Mouse (Mus musculus): ENCODE results near the gene Ifna12. TPM values are rescaled to one million over a fixed set of nuclear protein-coding genes. Genes with fewer than 3 reads are reported as not detected.
A peak's percentile ranks its signal among the peaks of the same experiment; 100 is the strongest.
"Not testable (repeated sequence)": the region's sequence is repeated elsewhere in the genome, so short reads cannot be mapped to it uniquely, and the experiment has no call there.

Ifna12 gene
- polyA plus RNA-seq (2012; ENCODE audit: insufficient read depth, insufficient read length, missing spikeins) = not detected in 2 replicates

DNA sequence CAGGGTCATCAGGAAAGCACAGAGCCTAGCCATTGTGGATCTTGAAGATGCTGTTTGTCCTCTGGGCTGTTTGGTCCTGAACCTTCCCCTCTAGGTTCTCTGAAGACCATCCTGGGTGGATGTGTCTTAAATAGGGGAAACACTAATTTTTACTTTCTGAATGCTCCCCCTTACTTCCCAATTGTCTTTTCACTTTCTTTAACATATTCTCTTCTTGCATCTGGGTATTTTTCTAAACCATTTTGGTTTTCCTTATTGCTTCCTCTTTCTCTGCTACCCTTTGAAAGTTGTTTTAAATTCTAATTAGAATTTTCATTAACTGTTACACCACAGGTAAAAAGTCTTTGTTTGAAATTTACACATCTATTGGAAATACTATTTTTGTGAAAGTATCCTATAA is at the start of gene Ifna12:
TSS of gene Ifna12 (minus strand) at position 101 of the 400 bp plus-strand sequence.
- Histone ChIP-seq H3K4me3 (ENCODE audit: insufficient read depth, low read depth, low read length) (no peak within 1 kb of the TSS), H3K27ac (replicated peaks; ENCODE audit: low read depth, low read length) (no peak within 1 kb of the TSS)

DNA sequence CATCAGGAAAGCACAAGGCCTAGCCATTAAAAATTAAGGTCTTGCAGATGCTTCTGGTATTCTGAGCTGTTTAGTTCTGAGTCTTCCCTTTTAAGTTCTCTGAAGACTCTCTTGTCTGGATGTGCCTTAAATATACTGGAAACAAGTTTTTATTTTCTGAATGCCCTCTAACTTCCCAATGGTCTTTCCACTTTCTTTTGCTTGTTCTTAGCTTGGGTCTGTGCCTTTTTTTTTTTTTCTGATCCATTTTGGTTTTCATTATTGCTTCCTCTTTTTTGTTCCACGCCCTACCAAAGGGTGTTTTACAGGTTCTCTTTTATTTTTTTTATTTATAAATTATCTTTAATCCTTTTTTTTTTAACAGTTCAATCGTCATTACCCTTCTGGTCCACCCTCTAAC is 41.2 kb upstream of the Ifna12 start, which contains the start of gene Ifna13:
TSS of gene Ifna13 (minus strand) at position 101 of the 400 bp plus-strand sequence.
- Histone ChIP-seq H3K27ac (replicated peaks; ENCODE audit: low read depth, low read length) (no peak within 1 kb of the TSS), H3K4me3 (ENCODE audit: insufficient read depth, low read depth, low read length) (no peak within 1 kb of the TSS), H3K4me1 (ENCODE audit: control insufficient read depth, insufficient read depth, insufficient read length, low read length) (no peaks in the 10 kb centered on the region)

More for the DNA sequence above, at the start of gene Ifna12:
- no peaks in the 10 kb centered on the region for H3K4me1 ChIP-seq (ENCODE audit: control insufficient read depth, insufficient read depth, insufficient read length, low read length)

DNA sequence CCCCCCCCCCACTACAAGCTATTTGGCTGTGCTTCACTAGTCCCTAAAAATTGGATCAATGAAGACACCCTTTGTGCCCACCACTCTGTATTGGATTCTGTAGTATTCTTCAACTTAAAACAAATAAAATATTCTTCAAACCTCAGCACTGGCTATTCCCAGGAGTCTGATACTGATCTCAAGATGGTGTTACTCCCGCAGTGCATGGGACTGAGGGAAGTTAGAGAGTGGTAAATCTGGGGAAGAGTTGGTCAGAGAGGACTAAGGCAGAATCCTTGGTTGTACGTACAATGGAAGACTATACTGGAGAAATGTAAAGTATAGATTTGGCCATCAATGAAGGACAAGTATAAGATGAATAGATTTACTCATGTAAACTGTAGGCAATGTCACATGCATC is 39.4 kb upstream of the Ifna12 start:
- H3K4me3 ChIP-seq (ENCODE audit: insufficient read depth, low read depth, low read length) = no peak overlapping the region
- H3K4me1 ChIP-seq (ENCODE audit: control insufficient read depth, insufficient read depth, insufficient read length, low read length) = no peaks in the 10 kb centered on the region

DNA sequence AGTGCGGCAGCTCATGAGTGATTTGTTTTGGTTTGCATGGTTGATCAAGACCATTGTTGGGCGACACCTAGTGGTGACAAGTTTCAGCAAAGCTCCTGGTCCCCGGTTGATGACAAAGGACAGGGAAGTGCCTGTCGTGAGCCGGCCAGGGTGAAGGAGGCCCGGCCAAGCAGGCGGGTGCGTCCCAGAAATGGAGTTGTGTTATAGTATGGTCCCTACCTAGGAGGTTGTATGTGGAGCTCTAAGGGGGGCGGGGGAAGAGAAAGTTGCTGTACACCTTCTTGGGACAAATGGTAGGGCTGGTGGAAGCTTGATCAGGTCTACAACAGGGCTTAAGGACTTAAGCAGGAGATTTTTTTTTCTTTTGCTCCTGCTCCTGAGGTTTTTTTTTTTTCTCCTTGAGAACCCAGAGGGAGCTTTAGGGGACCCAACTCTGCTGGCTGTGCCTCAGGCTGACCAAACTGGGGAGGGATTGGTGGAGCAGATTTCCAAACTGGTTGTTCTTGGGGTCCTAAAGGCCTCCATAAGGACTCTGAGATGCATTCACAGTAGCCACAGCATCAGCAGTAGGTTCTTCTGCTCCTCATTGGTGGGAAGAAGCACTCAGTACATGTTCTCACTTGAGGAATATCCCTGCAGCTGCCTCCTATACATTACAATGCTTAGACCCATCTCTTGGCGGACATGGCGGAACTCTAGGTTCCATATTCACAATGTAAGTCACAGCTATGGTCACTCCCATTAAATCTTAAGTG is 38.1 kb upstream of the Ifna12 start:
- Histone ChIP-seq H3K4me1 (ENCODE audit: control insufficient read depth, insufficient read depth, insufficient read length, low read length) (no peaks in the 10 kb centered on the region), H3K4me3 (ENCODE audit: insufficient read depth, low read depth, low read length) (peak overlapping the region; percentile 69), H3K27ac (replicated peaks; ENCODE audit: low read depth, low read length) (no peak overlapping the region)

More for the DNA sequence above, 39.4 kb upstream of the Ifna12 start:
- no peak overlapping the region for H3K27ac ChIP-seq (replicated peaks; ENCODE audit: low read depth, low read length)

DNA sequence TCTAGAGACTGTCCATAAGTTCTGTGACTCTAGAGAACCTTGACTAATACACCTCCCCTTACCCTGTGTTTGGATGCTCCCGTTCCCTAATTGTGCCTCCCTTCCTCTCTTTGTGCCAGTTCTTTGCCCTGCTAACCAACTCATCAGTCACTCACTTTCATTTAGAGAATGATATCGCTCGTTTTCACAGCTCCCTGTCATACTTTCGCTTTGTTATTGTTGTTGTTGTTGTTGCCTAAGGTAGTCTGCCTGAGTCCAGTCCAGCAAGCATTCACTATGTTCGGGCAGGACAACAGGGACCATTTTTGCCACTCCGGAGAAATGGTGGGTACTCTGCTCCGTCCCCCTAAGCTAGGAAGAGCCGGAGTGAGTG is 37.5 kb upstream of the Ifna12 start:
- H3K27ac ChIP-seq (replicated peaks; ENCODE audit: low read depth, low read length) = no peak overlapping the region

DNA sequence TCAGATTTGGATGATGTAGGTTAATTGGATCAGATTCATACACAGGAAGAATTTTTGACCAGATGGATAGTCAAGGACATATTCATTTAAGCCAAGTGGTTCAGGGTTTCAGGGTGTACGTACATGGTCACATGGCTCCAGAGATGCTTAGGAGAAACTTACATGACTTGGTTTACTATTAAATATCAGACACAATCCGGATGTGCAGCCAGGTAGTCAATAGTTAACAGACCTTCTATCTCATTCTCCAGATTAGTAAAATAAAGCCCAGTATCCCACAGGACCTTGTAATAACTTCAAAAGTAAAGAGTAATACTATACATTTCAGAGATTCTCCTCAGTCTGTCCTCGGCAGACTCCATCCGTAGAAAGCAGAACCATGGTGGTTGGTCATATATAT is 31.1 kb upstream of the Ifna12 start, which contains the start of gene C87499:
TSS of gene C87499 (minus strand) at position 101 of the 400 bp plus-strand sequence.
- Histone ChIP-seq H3K4me1 (ENCODE audit: control insufficient read depth, insufficient read depth, insufficient read length, low read length) (no peaks in the 10 kb centered on the region), H3K4me3 (ENCODE audit: insufficient read depth, low read depth, low read length) (no peak within 1 kb of the TSS), H3K27ac (replicated peaks; ENCODE audit: low read depth, low read length) (no peak within 1 kb of the TSS)

More for the DNA sequence above, 37.5 kb upstream of the Ifna12 start:
- Histone ChIP-seq H3K4me3 (ENCODE audit: insufficient read depth, low read depth, low read length) (peak overlapping the region; percentile 69), H3K4me1 (ENCODE audit: control insufficient read depth, insufficient read depth, insufficient read length, low read length) (no peaks in the 10 kb centered on the region)

DNA sequence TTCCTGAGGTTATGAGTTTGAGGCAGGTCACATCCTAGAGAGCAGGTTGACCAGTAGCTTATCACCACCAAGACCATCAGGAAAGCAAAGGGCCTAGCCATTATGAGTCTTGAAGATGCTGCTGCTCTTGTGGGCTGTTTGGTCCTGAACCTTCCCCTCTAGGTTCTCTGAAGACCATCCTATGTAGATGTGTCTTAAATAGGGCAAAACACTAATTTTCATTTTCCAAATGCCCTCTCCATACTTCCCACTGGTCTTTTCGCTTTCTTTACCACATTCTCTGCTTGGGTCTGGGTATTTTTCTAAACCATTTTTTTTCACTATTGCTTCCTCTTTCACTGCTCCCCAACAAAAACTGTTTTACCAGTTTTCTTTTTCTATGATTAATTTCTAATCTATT is 10.9 kb downstream of the Ifna12 start, which contains the start of gene Ifna9:
TSS of gene Ifna9 (minus strand) at position 101 of the 400 bp plus-strand sequence.
- H3K4me1 ChIP-seq (ENCODE audit: control insufficient read depth, insufficient read depth, insufficient read length, low read length) = no peaks in the 10 kb centered on the region
- H3K27ac ChIP-seq (replicated peaks; ENCODE audit: low read depth, low read length) = no peak within 1 kb of the TSS
- H3K4me3 ChIP-seq (ENCODE audit: insufficient read depth, low read depth, low read length) = no peak within 1 kb of the TSS

DNA sequence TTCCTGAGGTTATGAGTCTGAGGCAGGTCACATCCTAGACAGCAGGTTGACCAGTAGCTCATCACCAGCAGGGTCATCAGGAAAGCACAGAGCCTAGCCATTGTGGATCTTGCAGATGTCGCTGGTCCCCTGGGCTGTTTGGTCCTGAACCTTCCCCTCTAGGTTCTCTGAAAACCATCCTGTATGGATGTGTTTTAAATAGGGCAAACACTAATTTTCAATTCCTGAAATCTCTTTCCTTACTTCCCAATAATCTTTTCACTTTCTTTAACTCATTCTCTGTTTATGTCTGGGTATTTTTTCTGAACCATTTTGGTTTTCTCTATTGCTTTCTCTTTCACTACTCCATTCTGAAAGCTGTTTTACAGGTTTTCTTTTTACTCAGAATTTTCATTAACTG is 31.5 kb downstream of the Ifna12 start, which contains the start of gene Ifna14:
TSS of gene Ifna14 (minus strand) at position 101 of the 400 bp plus-strand sequence.
- Histone ChIP-seq H3K27ac (replicated peaks; ENCODE audit: low read depth, low read length) (no peak within 1 kb of the TSS), H3K4me3 (ENCODE audit: insufficient read depth, low read depth, low read length) (no peak within 1 kb of the TSS), H3K4me1 (ENCODE audit: control insufficient read depth, insufficient read depth, insufficient read length, low read length) (no peaks in the 10 kb centered on the region)

DNA sequence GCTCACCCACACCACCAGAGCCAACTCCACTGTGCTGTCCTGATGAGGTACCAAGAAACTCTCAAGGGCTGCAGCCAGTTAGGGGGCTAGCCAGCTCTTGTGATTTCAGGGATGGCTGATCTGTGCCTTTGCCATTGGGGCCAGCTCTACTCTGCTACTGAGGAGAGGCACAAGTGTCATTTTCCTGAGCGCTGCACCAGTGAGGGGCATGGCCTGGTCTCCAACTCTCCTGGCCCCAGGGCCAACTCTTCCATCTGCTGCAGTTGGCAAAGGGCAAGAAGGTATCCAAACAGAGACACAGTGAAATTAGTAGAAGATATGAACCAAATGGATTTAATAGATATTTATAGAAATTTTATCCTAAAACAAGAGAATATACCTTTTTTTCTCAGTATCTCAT is 41.4 kb downstream of the Ifna12 start:
- Histone ChIP-seq H3K27ac (replicated peaks; ENCODE audit: low read depth, low read length) (no peak overlapping the region), H3K4me1 (ENCODE audit: control insufficient read depth, insufficient read depth, insufficient read length, low read length) (no peaks in the 10 kb centered on the region), H3K4me3 (ENCODE audit: insufficient read depth, low read depth, low read length) (no peak overlapping the region)

DNA sequence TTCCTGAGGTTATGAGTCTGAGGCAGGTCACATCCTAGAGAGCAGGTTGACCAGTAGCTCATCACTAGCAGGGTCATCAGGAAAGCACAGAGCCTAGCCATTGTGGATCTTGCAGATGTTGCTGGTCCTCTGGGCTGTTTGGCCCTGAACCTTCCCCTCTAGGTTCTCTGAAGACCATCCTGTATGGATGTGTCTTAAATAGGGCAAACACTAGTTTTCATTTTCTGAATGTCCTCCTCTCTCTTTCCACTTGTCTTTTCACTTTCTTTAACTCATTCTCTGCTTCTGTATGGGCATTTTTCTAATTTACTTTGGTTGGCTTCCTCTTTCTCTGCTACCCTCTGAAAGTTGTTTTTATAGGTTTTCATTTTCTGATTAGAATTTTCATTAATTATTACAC is 45.0 kb downstream of the Ifna12 start, which contains the start of gene Ifna15:
TSS of gene Ifna15 (minus strand) at position 101 of the 400 bp plus-strand sequence.
- not testable (repeated sequence) for H3K27ac ChIP-seq (replicated peaks; ENCODE audit: low read depth, low read length); H3K4me3 ChIP-seq (ENCODE audit: insufficient read depth, low read depth, low read length); H3K4me1 ChIP-seq (ENCODE audit: control insufficient read depth, insufficient read depth, insufficient read length, low read length)

Other genes starting within 250 kb of the Ifna12 start
- 2.2 and 2.8 TPM in 2 replicates for gene Hacd4, start 164.4 kb downstream of the Ifna12 start, polyA plus RNA-seq (2012; ENCODE audit: insufficient read depth, insufficient read length, missing spikeins)
- not detected in 2 replicates for gene Ifnb1, start 80.6 kb downstream of the Ifna12 start, polyA plus RNA-seq (2012; ENCODE audit: insufficient read depth, insufficient read length, missing spikeins)
- gene Ifna15, start 45.1 kb downstream of the Ifna12 start, polyA plus RNA-seq (2012; ENCODE audit: insufficient read depth, insufficient read length, missing spikeins) = not detected in 2 replicates
- gene Ifna14, start 31.6 kb downstream of the Ifna12 start, polyA plus RNA-seq (2012; ENCODE audit: insufficient read depth, insufficient read length, missing spikeins) = not detected in 2 replicates
- not detected in 2 replicates for gene Ifna9, start 11.0 kb downstream of the Ifna12 start, polyA plus RNA-seq (2012; ENCODE audit: insufficient read depth, insufficient read length, missing spikeins)
- gene C87499, start 31.0 kb upstream of the Ifna12 start, polyA plus RNA-seq (2012; ENCODE audit: insufficient read depth, insufficient read length, missing spikeins) = not detected in 2 replicates
- gene Ifna13, start 41.1 kb upstream of the Ifna12 start, polyA plus RNA-seq (2012; ENCODE audit: insufficient read depth, insufficient read length, missing spikeins) = not detected in 2 replicates
- not detected in 2 replicates for gene Ifna16, start 73.5 kb upstream of the Ifna12 start, polyA plus RNA-seq (2012; ENCODE audit: insufficient read depth, insufficient read length, missing spikeins)
- not detected in 2 replicates for gene Ifna2, start 80.5 kb upstream of the Ifna12 start, polyA plus RNA-seq (2012; ENCODE audit: insufficient read depth, insufficient read length, missing spikeins)
- gene Ifnab, start 88.0 kb upstream of the Ifna12 start, polyA plus RNA-seq (2012; ENCODE audit: insufficient read depth, insufficient read length, missing spikeins) = not detected in 2 replicates
- not detected in 2 replicates for gene Gm26566, start 118.4 kb upstream of the Ifna12 start, polyA plus RNA-seq (2012; ENCODE audit: insufficient read depth, insufficient read length, missing spikeins)
- gene Klhl9, start 119.1 kb upstream of the Ifna12 start, polyA plus RNA-seq (2012; ENCODE audit: insufficient read depth, insufficient read length, missing spikeins) = 37.8 and 44.9 TPM in 2 replicates
- not detected in 2 replicates for gene Gm13271, start 151.5 kb upstream of the Ifna12 start, polyA plus RNA-seq (2012; ENCODE audit: insufficient read depth, insufficient read length, missing spikeins)
- not detected in 2 replicates for gene Gm13283, start 156.7 kb upstream of the Ifna12 start, polyA plus RNA-seq (2012; ENCODE audit: insufficient read depth, insufficient read length, missing spikeins)
- not detected in 2 replicates for gene Gm13290, start 170.5 kb upstream of the Ifna12 start, polyA plus RNA-seq (2012; ENCODE audit: insufficient read depth, insufficient read length, missing spikeins)
- gene Gm13289, start 173.5 kb upstream of the Ifna12 start, polyA plus RNA-seq (2012; ENCODE audit: insufficient read depth, insufficient read length, missing spikeins) = not detected in 2 replicates
- not detected in 2 replicates for gene Gm13272, start 176.5 kb upstream of the Ifna12 start, polyA plus RNA-seq (2012; ENCODE audit: insufficient read depth, insufficient read length, missing spikeins)
- not detected in 2 replicates for gene Ifnz, start 178.8 kb upstream of the Ifna12 start, polyA plus RNA-seq (2012; ENCODE audit: insufficient read depth, insufficient read length, missing spikeins)
- not detected in 2 replicates for gene Gm13276, start 182.3 kb upstream of the Ifna12 start, polyA plus RNA-seq (2012; ENCODE audit: insufficient read depth, insufficient read length, missing spikeins)
- gene Gm13277, start 185.3 kb upstream of the Ifna12 start, polyA plus RNA-seq (2012; ENCODE audit: insufficient read depth, insufficient read length, missing spikeins) = not detected in 2 replicates
- not detected in 2 replicates for gene Gm13278, start 188.2 kb upstream of the Ifna12 start, polyA plus RNA-seq (2012; ENCODE audit: insufficient read depth, insufficient read length, missing spikeins)
- gene Gm13275, start 191.1 kb upstream of the Ifna12 start, polyA plus RNA-seq (2012; ENCODE audit: insufficient read depth, insufficient read length, missing spikeins) = not detected in 2 replicates
- not detected in 2 replicates for gene Gm13279, start 194.0 kb upstream of the Ifna12 start, polyA plus RNA-seq (2012; ENCODE audit: insufficient read depth, insufficient read length, missing spikeins)
- gene Gm13285, start 196.3 kb upstream of the Ifna12 start, polyA plus RNA-seq (2012; ENCODE audit: insufficient read depth, insufficient read length, missing spikeins) = not detected in 2 replicates
- gene Gm13287, start 199.9 kb upstream of the Ifna12 start, polyA plus RNA-seq (2012; ENCODE audit: insufficient read depth, insufficient read length, missing spikeins) = not detected in 2 replicates
- not detected in 2 replicates for gene Gm13288, start 202.2 kb upstream of the Ifna12 start, polyA plus RNA-seq (2012; ENCODE audit: insufficient read depth, insufficient read length, missing spikeins)
- not detected in 2 replicates for gene Ifna7, start 212.9 kb upstream of the Ifna12 start, polyA plus RNA-seq (2012; ENCODE audit: insufficient read depth, insufficient read length, missing spikeins)
- gene Ifna11, start 216.6 kb upstream of the Ifna12 start, polyA plus RNA-seq (2012; ENCODE audit: insufficient read depth, insufficient read length, missing spikeins) = not detected in 2 replicates
- not detected in 2 replicates for gene Ifna6, start 224.0 kb upstream of the Ifna12 start, polyA plus RNA-seq (2012; ENCODE audit: insufficient read depth, insufficient read length, missing spikeins)
- not detected in 2 replicates for gene Ifna5, start 232.1 kb upstream of the Ifna12 start, polyA plus RNA-seq (2012; ENCODE audit: insufficient read depth, insufficient read length, missing spikeins)
- gene Ifna4, start 238.5 kb upstream of the Ifna12 start, polyA plus RNA-seq (2012; ENCODE audit: insufficient read depth, insufficient read length, missing spikeins) = not detected in 2 replicates
- gene Ifna1, start 246.7 kb upstream of the Ifna12 start, polyA plus RNA-seq (2012; ENCODE audit: insufficient read depth, insufficient read length, missing spikeins) = not detected in 2 replicates